Mouse (Mus musculus): ENCODE data around the gene Kcmf1. TPM values are rescaled to one million over a fixed set of nuclear protein-coding genes. Genes with fewer than 3 reads are reported as not detected.
"Not testable (repeated sequence)": the region's sequence is repeated elsewhere in the genome, so short reads cannot be mapped to it uniquely, and the experiment has no call there.

Gene Kcmf1
- total RNA-seq, 2 experiments from 2014 or later: 74.5 to 74.7 TPM

DNA sequence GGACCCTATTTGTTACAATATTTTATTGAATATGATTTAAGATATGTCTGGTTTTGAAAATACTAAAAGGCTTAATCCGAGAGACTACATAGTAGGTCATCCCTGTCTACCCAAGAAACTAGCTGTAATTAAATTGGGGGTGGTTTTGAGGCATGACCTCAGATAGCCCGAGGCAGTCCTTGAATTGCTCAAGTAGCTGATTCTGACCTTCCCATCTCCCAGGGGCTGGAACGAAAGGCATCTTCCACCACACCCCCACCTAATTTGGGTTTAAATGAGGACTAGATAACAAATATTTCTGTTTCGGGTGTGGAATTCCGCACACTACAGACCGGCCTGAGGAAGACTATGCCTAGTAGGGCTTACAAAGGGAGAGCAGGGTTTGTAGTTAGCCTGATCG, 1.2 kb upstream of the Kcmf1 start:
- DNase-seq (ENCODE audit: low spot score in 2 of 2): no peak

DNA sequence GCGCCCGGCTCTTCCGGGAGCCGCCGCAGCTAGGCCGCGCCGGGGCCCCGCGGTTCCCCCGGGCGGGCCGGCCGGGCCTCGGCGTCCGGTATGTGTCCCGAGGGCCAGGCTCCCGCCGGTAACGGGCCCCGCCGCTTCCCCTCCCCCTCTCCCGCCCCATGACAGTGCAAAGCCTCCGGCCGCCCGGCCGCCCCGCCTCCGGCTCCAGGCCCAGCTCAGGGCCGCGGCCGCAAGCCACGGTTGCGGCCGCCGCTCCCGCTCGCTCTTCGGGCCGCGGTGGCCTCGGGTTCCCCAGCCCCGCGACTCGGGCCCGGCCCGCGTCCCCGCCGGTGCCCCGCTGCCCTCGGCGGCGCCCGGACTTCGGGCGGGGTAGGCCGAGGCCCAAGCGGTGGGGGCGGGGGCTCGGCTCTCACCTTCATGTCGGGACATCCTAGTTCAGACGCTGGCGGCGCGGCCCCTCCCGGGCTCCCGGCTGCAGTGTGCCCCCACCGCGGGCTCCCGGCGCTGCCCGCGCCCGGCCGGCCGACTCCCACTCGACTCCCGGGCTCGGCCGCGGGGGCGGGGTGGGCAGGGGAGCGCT, 488 bp downstream of the Kcmf1 start:
- DNase-seq (ENCODE audit: low spot score in 2 of 2): no peak

DNA sequence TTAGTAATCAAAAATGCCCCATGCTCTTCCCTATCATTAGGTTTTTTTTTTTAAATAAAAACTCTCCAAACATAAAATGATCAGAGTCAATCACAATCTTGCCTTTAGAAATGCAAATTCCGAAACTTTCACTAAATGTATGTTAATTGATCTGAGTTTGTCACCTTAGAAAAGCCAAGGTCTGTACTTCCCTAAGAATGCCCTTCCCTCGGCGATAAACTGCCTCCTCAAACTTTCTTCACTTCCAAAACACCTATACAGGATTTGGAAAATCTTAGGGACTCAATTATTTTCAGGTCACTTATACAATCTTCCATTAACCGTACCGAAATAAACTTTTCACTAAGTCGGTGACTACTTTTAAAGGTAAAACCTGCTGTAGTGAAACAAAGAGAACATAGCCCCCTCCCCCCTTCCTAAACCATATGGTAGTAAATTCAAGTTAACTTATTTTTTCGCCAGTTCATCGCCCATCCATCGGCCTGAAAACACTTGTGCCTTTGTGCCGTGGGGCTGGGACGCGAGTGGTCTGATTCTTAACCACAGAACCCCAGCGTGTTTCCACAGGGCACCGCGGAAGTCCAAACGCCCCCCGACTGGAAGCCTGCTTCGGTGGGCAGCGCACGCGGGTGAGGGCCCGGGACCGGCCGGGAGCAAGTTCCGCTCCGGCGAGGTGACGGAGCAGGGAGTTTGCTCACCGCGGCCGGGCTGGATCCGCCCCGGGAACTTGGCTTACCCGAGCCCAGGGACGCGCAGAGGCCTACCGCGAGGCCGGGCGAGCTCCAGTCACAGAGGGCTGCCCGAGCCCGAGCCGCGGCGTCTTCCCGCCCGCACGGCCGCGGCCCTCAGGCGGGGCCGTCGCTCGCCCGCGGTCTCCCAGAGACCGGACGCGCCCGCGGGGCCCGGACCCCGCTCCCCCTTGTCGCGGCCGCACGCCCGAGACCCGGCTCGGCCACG, 1.3 kb downstream of the Kcmf1 start:
- peak; percentile 44 to 61 for DNase-seq (ENCODE audit: low spot score in 2 of 2)

DNA sequence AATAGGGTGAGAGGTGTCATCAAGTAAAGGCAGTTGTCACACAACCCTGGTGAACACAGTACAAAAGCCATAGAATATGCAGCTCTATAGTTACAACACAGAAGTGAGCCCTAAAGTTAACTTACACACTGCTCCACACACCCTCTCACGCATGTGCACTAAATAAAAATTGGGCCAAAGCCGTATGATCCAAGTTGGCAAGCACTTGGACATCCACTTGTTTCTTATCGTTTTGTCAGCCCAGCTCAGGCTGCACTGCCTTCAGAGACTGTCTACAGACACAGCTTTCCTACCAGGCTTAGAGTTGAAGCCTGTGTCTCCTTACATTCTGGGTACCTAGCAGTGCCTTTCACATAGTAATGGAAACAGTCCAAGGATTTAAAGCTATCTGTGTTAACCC, 4.8 kb downstream of the Kcmf1 start:
- DNase-seq (ENCODE audit: low spot score in 2 of 2): no peak

DNA sequence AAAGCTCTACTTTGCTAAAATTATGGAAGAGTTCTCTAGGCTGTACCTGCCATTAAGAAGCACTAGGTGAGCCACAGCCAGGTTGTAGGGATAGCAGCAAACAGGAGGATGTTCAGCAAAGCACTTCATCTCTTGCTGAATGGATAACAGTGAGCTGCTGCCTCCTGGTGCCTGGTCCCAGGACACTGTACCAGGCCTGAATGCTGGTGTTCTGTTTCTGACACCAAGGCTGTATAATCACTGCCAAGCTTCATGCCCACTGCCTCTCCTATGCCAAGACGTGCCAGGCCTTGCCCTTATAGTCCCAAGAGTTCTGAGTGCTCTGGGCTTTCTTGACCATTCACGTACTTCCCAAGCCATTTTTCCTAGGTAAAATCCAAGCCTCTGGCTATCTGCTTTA, 8.5 kb downstream of the Kcmf1 start:
- DNase-seq (ENCODE audit: low spot score in 2 of 2): no peak

DNA sequence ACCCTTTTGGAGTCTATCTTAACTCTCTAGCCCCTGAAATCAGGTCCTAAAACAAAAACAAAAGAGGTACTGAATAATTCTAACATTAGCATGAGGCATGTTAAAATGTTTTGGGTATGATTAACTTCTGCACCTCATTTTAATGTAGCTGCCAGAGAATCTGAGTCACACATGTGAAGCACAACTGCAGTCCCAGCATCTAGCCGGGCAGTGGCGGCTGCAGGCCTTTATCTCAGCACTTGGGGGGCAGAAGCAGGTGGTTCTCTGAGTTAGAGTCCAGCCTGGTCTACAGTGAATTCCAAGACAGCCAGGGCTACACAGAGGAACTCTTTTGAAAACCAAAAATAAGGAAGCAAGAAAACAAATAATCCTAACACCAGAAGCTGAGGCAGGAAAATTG, 11.1 kb downstream of the Kcmf1 start:
- no peak for DNase-seq (ENCODE audit: low spot score in 2 of 2)

DNA sequence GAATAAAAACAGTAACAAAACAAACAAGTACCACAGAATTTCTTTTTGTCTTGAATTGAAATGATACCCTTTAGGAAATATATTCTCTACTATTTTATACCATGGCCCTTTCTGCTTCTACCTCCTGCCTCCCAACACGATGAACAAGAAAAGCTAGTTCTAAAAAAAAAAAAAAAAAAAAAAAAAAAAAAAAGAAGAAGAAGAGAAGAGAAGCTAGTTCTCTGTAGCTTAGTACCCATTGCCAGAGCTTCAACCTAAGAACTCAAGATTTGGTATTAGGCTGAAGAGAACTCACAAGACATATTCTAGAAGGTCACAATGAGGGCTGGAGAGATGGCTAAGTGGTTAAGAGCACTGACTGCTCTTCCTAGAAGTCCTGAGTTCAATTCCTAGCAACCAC, 14.5 kb downstream of the Kcmf1 start:
- no peak for DNase-seq (ENCODE audit: low spot score in 2 of 2)

DNA sequence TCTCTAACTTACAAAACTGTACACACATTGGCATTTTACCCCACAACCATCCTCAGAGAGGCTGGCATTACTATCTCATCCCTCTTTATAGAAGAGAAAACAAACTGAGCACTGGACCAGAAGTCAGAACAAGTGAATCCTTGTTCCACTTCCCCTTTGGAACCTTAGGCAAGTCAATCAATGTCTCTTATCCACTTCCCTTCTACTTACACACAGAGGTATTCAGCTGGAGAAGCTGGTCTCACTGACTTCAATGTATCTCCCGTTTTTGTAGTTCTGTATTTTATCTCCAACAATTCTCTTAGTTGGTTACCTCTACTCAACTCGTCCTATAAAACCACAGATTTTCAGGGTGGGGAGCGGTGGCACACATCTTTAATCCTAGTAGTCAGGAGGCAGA, 15.0 kb downstream of the Kcmf1 start:
- no peak for DNase-seq (ENCODE audit: low spot score in 2 of 2)

DNA sequence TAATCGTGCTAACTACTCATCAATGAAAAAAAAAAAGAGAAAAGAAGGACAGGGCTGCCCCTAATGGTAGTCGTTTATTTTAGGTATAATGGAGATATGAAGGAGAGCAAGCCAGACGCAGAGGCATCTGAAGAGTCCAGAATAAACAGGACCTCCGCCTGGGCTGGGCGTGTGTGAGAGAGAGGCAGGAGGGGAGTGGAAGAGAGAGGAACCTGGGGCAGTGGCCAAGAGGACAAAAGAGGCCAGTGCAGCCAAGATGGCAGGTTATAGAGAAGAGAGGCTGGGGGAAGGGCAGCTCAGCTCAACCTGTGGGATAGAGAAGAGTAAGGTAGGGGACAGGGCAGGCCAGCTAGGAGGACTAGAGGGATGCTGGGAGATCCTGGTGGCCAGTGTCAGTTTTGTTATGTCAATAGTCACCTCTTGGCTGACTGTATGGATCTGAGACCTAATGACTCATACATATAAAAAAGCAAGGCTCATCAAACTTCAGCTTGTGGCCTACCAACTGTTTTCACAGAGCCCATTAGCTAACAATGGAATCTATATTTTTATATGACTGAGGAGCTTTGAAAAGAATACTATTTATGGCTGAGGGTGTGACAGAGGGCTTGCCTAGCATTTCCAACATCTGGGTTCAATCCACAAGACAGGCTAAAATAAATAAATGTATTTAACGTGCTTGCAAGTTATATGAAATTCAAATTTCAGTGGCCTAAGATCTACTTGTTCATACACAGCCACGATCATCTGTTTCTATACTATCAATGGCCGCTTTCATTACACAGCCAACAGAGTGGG, 16.9 kb downstream of the Kcmf1 start:
- DNase-seq (ENCODE audit: low spot score in 2 of 2): no peak

DNA sequence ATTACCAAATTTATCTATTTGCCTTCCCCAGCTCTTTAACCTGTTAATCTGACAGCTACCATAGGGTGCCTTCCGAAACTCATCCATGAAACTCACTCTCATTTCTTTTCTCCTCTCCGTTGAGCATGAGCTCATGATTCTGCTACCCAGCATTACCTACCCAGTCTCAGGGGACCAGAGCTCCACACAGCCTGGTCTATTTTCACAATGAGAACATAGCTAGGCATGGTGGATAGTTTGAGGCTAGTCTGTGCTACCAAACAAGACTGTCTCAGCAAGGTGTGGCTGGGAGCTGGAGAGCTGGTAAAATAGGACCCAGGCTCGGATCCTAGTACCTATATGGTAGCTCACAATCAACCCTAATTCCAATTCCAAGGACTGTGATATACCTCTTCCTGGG, 17.6 kb downstream of the Kcmf1 start:
- no peak for DNase-seq (ENCODE audit: low spot score in 2 of 2)

DNA sequence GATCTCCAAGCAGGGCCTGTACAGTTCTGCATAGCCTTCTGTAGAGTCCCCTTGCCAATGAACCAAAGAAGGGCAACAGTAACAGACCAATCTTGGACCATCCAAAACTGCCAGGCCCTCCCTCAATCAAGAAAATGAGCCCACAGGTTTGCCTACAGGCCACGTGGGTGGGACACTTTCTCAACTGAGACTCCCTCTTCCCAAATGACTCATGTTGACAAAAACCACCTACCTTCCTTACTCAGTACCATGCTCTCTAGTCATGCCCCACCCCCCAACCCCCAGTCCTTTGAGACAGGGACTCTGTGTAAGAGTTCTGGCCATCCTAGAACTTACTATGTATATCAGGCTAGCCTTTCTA, 18.2 kb downstream of the Kcmf1 start:
- no peak for DNase-seq (ENCODE audit: low spot score in 2 of 2)

DNA sequence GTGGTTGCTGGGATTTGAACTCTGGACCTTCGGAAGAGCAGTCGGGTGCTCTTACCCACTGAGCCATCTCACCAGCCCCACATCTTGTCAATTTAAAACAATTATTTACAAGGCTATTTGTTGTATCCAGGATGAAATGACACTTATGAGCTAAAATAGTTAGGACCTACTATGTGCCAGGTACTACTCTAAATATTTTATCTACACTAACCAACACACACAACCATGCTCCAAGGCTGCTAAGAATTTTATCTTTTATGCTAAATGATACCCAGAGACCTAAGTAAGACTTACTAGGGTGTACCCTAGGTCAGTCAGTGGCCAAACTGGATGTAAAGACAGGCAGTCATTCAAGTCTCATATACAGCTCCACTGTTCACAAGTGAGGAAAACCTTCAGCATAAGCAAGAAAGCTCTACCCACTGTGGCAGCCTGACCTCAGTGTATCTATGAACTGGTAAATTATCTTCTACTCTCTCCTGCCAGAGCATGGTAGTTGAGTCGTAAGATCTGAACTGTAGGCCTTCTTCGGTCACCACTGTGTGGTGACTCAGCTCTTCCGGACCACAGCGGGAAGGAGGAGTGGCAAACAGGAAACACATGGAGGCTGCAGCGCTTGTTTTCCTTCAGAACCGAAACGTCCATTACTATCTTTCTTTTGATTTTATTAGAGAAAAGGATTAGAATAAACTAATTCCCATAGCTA, 18.7 kb downstream of the Kcmf1 start:
- no peak for DNase-seq (ENCODE audit: low spot score in 2 of 2)

DNA sequence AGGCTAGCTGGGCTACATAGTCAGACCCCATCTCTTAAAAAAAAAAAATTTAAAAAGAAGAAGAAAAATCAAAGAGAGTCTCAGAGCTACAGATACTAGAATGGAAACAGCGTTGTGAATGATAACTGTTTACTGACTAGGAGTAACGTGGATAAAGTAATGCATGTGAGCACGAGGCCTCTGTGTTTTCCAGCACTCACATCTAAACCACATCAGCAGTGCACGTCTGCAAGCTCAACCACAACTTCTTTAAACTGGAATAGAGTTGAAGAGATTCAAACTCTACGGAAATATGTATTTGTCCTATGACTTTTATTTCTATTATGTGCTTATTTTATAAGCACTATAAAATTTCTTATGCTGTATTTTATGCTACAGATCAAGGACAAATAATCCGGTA, 23.1 kb downstream of the Kcmf1 start:
- DNase-seq (ENCODE audit: low spot score in 2 of 2): no peak

DNA sequence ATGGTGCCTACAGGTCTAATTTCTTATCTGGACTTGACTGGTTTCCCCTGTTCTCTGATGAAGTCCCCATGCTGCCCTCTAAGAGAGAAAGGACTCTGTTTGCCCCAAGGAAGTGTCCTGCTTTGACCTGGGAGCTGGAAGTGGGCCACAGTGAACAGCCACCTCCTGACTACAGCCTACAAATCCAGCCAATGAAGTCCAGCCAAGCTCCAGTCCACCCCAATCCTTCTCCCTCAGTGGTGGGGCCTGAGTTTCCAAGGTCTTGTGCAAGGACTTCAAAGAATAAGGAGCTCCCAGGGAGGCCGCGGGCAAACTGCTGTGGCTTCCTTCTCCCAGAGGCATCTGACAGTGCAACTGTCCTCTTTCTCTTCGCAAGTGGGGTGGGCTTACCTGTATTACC, 26.4 kb downstream of the Kcmf1 start:
- DNase-seq (ENCODE audit: low spot score in 2 of 2): no peak

DNA sequence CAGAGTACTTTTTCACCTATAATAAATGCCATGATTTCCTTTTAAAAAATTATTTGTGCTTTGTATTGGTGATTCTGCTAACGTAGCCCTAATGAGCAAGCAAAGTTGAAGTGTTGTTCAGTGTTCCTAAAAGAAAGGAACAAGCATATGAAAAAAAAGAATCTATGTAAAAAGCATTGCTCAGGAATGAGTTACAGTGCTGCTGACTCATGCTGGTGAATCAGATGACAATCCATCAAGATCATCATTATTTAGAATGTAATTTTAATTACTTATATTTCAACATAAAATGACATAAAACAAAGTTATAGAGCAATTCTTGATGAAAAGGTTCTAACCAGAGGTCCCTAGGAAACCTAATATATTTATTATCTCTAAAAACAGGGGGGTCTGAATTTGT, 27.5 kb downstream of the Kcmf1 start:
- DNase-seq (ENCODE audit: low spot score in 2 of 2): no peak

DNA sequence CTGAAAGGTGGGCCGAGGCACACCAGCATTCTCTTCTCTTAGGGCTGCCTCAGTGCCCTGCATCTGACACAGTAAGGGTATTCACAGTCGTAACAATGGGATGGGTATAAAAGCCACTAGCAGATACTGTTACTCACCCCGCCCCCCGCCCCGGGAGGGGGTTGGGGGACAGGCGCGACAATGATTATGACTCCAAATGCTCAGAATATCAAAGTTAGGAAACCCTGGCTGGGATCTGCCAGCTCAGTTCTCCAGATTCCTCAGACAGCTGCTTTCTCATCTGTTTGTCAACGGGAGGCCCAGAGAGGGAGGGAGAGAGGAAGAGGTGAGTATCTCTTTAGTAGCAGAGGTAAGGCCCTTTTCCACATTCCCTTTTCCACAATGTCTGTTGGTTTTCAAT, 30.2 kb downstream of the Kcmf1 start:
- no peak for DNase-seq (ENCODE audit: low spot score in 2 of 2)

DNA sequence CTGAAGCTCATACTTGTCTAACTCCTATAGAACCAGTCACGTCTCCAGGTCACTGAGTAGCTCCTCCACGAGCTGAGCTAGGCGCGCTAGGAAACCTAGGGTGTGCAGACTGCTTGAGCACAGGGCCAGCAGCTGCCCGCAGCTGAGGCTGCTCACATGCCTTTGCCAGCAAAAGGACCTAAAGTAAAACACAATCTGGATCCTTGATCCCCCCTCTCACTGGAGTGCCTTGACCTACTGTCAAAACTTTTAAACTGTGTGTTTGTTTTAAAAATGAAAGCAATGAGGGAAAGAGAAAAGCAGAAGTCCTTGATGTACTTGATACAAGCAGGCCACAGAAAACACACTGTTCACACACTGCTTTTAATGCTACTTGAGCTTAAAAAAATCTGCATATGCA, 31.1 kb downstream of the Kcmf1 start:
- no peak for DNase-seq (ENCODE audit: low spot score in 2 of 2)

DNA sequence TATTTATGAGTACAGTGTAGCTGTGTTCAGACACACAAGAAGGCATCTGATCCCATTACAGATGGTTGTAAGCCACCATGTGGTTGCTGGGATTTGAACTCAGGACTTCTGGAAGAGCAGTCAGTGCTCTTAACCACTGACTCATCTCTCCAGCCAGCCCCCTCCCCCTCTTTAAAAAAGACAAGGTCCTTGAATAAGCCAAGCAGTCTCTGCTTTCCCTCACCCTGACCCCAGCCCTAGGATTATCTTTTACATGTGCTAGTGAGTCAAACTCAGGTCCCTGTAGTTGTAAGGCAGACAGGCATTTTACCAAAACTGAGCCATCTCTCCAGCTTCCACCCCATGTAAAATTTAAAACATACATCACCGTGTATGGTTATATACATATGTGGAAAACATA, 32.0 kb downstream of the Kcmf1 start:
- no peak for DNase-seq (ENCODE audit: low spot score in 2 of 2)

DNA sequence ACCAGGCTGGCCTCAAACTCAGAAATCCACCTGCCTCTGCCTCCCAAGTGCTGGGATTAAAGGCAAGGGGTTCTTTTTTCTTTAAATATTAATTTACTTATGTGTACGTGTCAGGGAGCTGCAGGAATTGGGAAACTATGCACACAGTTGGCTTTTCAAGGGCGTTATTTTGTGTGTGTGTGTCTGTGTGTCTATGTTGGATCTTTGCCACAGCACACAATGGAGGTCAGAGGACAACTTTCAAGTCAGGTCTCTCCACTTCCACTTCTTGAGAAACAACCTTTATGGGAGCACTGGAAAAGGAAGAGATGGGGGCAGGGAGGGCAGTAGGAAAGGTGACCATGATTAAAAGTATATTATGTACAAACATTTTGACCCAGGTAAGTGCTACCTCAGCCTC, 33.5 kb downstream of the Kcmf1 start:
- DNase-seq (ENCODE audit: low spot score in 2 of 2): no peak

DNA sequence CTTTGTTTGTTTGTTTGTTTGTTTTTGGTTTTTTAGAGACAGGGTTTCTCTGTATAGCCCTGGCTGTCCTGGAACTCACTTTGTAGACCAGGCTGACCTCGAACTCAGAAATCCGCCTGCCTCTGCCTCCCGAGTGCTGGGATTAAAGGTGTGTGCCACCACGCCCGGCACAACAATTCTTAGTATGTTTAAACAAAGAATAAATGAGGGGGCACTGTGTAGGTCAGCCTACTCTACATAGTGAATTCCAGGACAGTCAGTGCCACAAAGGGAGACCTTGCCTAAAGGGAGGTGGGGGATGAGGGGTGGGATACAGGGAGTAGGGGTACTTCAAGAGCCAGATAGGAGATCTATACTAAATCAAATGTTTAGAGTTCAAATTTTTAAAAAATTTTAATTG, 37.1 kb downstream of the Kcmf1 start:
- DNase-seq (ENCODE audit: low spot score in 2 of 2): not testable (repeated sequence)

DNA sequence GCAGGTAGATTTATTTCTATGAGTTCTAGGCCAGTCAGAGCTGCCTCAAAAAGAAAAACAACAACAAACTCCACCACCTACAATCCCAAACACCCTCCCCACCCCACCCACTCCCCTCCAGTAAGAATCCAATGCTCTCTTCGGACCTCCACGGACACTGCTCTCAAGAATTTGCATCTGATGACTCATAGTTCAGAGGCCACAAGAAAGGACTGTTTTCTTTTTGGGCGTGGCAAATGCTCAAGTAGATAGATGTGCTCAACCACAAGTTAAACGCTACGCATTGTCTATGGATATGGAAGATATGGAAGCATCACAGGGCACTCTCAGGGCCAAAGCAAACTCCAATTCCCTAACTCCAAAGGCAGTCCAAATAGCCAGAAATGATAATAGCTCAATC, 45.5 kb downstream of the Kcmf1 start:
- no peak for DNase-seq (ENCODE audit: low spot score in 2 of 2)

DNA sequence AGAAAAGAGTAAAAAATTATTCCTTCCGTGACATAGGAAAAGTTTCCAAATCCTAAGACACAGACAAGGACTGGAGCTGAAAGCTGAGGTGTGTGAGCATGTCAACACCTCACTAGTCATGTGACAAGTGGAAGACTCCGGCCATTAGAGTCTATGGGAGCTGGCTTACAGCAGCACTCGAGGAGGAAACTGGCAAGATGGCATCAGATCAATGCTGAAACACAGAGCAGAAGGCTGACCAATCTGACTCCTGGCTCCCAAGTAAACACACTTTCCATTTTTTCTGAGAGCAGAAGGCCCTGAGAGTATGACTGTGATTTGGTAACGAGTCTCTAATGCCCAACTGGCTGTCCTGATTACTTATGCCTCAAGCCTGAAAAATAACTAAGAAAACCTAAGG, 47.6 kb downstream of the Kcmf1 start:
- no peak for DNase-seq (ENCODE audit: low spot score in 2 of 2)

Measured in left cerebral cortex, adult 18-20 months (tissue).